Mouse (Mus musculus) brain, embryonic 14.5 days (tissue): ENCODE measurements at regions not wholly inside any gene's neighbourhood (a gene's known extent, or its start where the extent isn't known, plus 50 kb on each side); places are given as distances from the start of the nearest gene placed in this dataset.

Experiments
- CTCF ChIP-seq: fragments of 200-500 bp; IDR thresholded peaks from 2 replicates; pipeline ENCODE4 v1.5.1; 2012; ENCODE audit warnings: inconsistent platforms, mild to moderate bottlenecking, moderate library complexity, borderline replicate concordance; ENCODE audit not compliant: insufficient read depth, insufficient read length; ENCODE audit errors: extremely low read depth
- POLR2A ChIP-seq: fragments of 200-500 bp; IDR thresholded peaks from 2 replicates; pipeline ENCODE4 v1.6.1; 2012; ENCODE audit warnings: mild to moderate bottlenecking, inconsistent platforms, borderline replicate concordance; ENCODE audit not compliant: poor library complexity, insufficient read depth, insufficient read length, severe bottlenecking; ENCODE audit errors: extremely low read depth

GRCm38 (mm10) chr3:114463714-114464545, 433.6 kb downstream of the Col11a1 start:
- TF ChIP-seq CTCF (no peak), POLR2A (no peak)
